11 mouse cellular contexts compared by ENCODE assay signal in the genomic region with DNA sequence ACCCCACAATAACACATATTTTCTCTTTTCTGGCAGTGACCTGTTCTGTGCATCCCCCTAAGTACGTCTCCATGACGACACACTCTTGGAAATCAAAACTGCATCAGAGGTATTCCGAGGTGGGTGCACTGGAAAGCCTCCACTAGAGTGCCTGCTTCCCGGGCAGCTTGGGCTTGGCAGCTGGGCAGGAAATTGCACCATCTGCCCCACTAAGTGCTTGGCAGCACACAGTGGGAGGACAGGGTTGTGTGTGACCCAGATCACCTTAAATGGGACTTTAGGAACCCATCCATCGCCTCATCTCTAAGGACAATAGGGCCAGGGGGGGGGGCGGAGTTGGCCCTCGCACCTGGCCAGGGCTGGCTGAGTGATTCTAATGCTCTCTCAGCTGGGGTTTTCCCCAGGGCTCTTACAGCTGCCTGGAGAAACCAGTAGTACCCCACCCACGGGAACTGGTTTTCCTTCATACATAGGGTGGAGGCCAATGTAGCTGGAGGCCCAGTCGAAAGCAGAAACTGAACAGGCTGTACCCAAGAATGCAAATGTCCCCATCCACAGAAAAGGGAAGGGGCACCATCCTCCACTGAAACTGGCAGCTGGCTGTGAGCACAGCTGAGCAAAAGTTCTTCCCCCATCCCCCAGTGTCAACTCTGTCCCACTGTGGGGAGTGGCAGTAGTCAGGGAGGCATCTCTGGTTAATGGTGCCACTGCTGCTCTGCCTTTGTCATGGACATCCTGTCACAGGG.
DNase-seq lines count a peak whose midpoint lies in the region; ATAC-seq and TF ChIP-seq lines count a peak whose summit lies in the region.
"Had no signal": no experiment of that assay in that cellular context is flagged by ENCODE, and none has a peak within 500 bp of the region (broad histone marks: within the 10 kb centered on the region; RNA-seq: fewer than 3 reads in every experiment).

No protein-coding gene starts in this region.

- no peak overlapping the region for H3K4me3 ChIP-seq in heart, embryonic 12.5 days
- H3K4me3 ChIP-seq in lung, adult 2 months (replicated peaks; ENCODE audit: extremely low read depth, low read depth, low read length) = no peak overlapping the region
- no peak overlapping the region for H3K4me3 ChIP-seq in spleen, adult 2 months (ENCODE audit: extremely low read depth, insufficient read depth, insufficient read length)
- no peak overlapping the region for H3K4me3 ChIP-seq in thymus, adult 2 months (ENCODE audit: control insufficient read depth, insufficient read depth, low read length)
- H3K4me3 ChIP-seq: limb, embryonic 13.5 days had no signal

- ATAC-seq in heart, embryonic 12.5 days (ENCODE audit: insufficient number of reproducible peaks, low FRiP score) = no peak
- ATAC-seq in erythroid progenitor cell, adult 5-6 weeks (replicated peaks; ENCODE audit: low FRiP score, poor library complexity, severe bottlenecking) = no peak
- ATAC-seq: forebrain, postnatal 0 days had no signal

- no peak overlapping the region for H3K9ac ChIP-seq in heart, embryonic 12.5 days
- H3K9ac ChIP-seq: forebrain, postnatal 0 days; limb, embryonic 13.5 days had no signal

- 0 out of 2 replicates have a peak, but pooled peaks cover 4% of the 10 kb centered on the region for H3K9me3 ChIP-seq in heart, embryonic 12.5 days (replicated peaks)

- H3K4me2 ChIP-seq in heart, embryonic 12.5 days = no peak overlapping the region
- H3K4me2 ChIP-seq: limb, embryonic 13.5 days had no signal

- no peak overlapping the region for H3K27ac ChIP-seq in heart, embryonic 12.5 days (ENCODE audit: poor library complexity, severe bottlenecking)
- H3K27ac ChIP-seq in spleen, adult 2 months (ENCODE audit: insufficient read depth, low read length) = peak overlapping the region; percentile 90
- no peak overlapping the region; the same call in 1 of the 2 replicates for H3K27ac ChIP-seq in thymus, adult 2 months (ENCODE audit: control insufficient read depth, insufficient read depth, low read length)
- H3K27ac ChIP-seq: limb, embryonic 13.5 days had no signal

- H3K36me3 ChIP-seq in heart, embryonic 12.5 days = no peaks in the 10 kb centered on the region
- H3K36me3 ChIP-seq in spleen, adult 2 months (ENCODE audit: control insufficient read depth, insufficient read depth, low read length) = no peaks in the 10 kb centered on the region
- H3K36me3 ChIP-seq in thymus, adult 2 months (ENCODE audit: control insufficient read depth, insufficient read depth, low read length) = no peaks in the 10 kb centered on the region
- H3K36me3 ChIP-seq: limb, embryonic 13.5 days had no signal

- DNase-seq in heart, adult 9 months (ENCODE audit: low spot score in 2 of 2) = peak; percentile 35 to 50
- peak; percentile 39 for DNase-seq in ZHBTc4 (ENCODE audit: low read depth, low spot score)
- DNase-seq in lung, adult 2 months = peak; percentile 35
- peak; percentile 53 to 75 for DNase-seq in spleen, adult 2 months (ENCODE audit: low read depth in 1 of 2, low spot score in 2 of 2)
- DNase-seq in thymus, adult 2 months = no peak
- no peak for DNase-seq in left cerebral cortex, adult 8-10 months (ENCODE audit: low spot score in 2 of 2)
- DNase-seq: forebrain, postnatal 0 days; kidney, adult 11 months had no signal

- TF ChIP-seq CTCF in lung, adult 2 months (IDR thresholded peaks at IDR 0.05; ENCODE audit: insufficient read depth, low read length) = no peak
- TF ChIP-seq CTCF in spleen, adult 2 months (IDR thresholded peaks at IDR 0.05; ENCODE audit: extremely low read depth, insufficient read depth, insufficient read length, insufficient replicate concordance) = no peak
- no peak for TF ChIP-seq CTCF in thymus, adult 2 months (IDR thresholded peaks at IDR 0.05; ENCODE audit: borderline replicate concordance, control insufficient read depth, extremely low read depth, insufficient read depth, low read length, poor library complexity)

- H3K4me1 ChIP-seq in heart, embryonic 12.5 days (replicated peaks) = peaks cover 14% of the 10 kb centered on the region
- H3K4me1 ChIP-seq in lung, adult 2 months (ENCODE audit: control insufficient read depth, insufficient read depth, low read length) = no peaks in the 10 kb centered on the region
- peaks cover 20% of the 10 kb centered on the region; the same call in 1 of the 2 replicates for H3K4me1 ChIP-seq in spleen, adult 2 months (ENCODE audit: control insufficient read depth, insufficient read depth, insufficient read length)
- peaks cover 8% of the 10 kb centered on the region for H3K4me1 ChIP-seq in thymus, adult 2 months (replicated peaks; ENCODE audit: control insufficient read depth, insufficient read depth, low read length)

- 66% methylated on average over 9 of the region's 9 CpGs for WGBS in heart, embryonic 12.5 days
- 62% methylated on average over 9 of the region's 9 CpGs for WGBS in lung, adult 2 months
- WGBS in spleen, adult 2 months = 41% methylated on average over 9 of the region's 9 CpGs
- 64% methylated on average over 9 of the region's 9 CpGs for WGBS in thymus, adult 2 months

- 0 out of 2 replicates have a peak, but pooled peaks cover 6% of the 10 kb centered on the region for H3K27me3 ChIP-seq in heart, embryonic 12.5 days (replicated peaks)
- H3K27me3 ChIP-seq in spleen, adult 2 months (ENCODE audit: control insufficient read depth, insufficient read depth, low read length) = no peaks in the 10 kb centered on the region
- no peaks in the 10 kb centered on the region for H3K27me3 ChIP-seq in thymus, adult 2 months (ENCODE audit: control insufficient read depth, insufficient read depth, low read length)
- H3K27me3 ChIP-seq: limb, embryonic 13.5 days had no signal

- TF ChIP-seq POLR2A in lung, adult 2 months (IDR thresholded peaks at IDR 0.05; ENCODE audit: borderline replicate concordance, extremely low read depth, low read depth, low read length) = no peak
- TF ChIP-seq POLR2A in spleen, adult 2 months (IDR thresholded peaks at IDR 0.05; ENCODE audit: low read depth, low read length) = peak; percentile 18; the same call in 1 of the 2 replicates
- TF ChIP-seq POLR2A in thymus, adult 2 months (IDR thresholded peaks at IDR 0.05; ENCODE audit: control insufficient read depth, extremely low read depth, insufficient read depth, low read length, poor library complexity) = no peak

Comparison
In these comparisons a context has a peak if more than half of its experiments do, and no peak if none do; other contexts are left out.
1. DNase-seq: peak in heart, adult 9 months (2 of 2), ZHBTc4 (single experiment), lung, adult 2 months (single experiment) and spleen, adult 2 months (2 of 2); none in thymus, adult 2 months (single experiment) and left cerebral cortex, adult 8-10 months (0 of 2).